Mouse (Mus musculus): ENCODE data around the gene Vmn2r1. TPM values are rescaled to one million over a fixed set of nuclear protein-coding genes. Genes with fewer than 3 reads are reported as not detected.

Vmn2r1 gene
- polyA plus RNA-seq (2011; ENCODE audit: insufficient read length, low read depth, missing spikeins): 0.12 and 0.21 TPM in 2 replicates

DNA sequence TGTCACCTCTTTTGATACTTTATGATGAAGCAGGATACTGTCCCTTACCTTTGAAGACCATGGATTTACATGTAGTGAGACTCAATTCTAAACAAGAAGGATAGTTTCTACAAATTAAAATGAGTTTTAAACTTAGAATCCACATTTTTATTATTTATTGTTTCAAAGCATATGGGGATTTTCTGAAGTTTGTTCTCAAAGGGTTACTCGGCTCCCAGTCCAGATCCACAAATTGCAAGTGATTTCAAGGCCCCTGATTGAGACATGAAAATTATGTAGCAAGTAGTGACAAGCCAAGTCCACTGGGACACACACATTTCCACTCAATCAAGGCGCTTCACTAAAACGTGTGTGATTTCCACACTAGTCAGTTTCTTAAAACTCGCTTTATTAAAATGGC is at the start of gene Vmn2r1:
Gene Vmn2r1 (plus strand): TSS at position 301 of the 400 bp plus-strand sequence.
- TF ChIP-seq CTCF (IDR thresholded peaks at IDR 0.05; ENCODE audit: borderline replicate concordance, insufficient read depth, low read length): no peak
- TF ChIP-seq POLR2A (IDR thresholded peaks at IDR 0.05; ENCODE audit: low read depth, low read length): no peak
- H3K27ac ChIP-seq (ENCODE audit: insufficient read depth, low read length): no peak within 1 kb of the TSS
- H3K4me3 ChIP-seq (ENCODE audit: insufficient read depth, low read length): no peak within 1 kb of the TSS
- H3K4me1 ChIP-seq (ENCODE audit: control insufficient read depth, insufficient read depth, low read length): no peaks in the 10 kb centered on the region

DNA sequence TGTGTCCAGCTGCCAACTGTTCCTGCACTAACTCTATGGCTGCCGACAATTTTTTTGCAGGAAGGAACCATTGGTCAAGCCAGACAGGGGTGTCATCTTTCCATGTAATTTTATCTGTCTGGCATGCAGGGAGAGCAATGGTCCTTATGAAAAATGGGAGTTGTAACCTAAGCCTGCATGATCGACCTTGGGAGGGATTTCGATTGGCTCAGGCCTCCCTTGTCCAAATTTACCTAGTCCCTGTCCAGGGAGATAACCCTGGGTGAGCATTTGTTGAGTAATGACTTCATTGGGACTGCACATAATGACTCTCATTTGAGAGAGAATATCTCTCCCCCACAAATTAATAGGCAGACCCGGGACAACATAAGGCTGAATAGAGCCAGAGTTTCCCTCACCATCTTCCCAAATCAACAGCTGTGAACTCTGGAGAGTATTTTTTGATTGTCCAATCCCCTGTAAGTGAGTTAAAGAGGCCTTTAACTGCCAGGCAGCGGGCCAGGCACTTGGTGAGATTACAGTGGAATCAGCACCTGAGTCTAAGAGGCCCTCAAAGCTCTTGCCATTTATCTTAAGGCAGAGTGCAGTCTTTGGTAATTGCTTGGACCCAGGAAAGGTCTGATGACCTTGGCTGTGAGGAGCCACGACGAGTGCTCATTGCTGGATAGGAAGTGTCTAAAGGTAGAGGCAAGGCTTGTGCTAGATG is 43.1 kb upstream of the Vmn2r1 start:
- H3K27ac ChIP-seq (ENCODE audit: insufficient read depth, low read length): no peak overlapping the region
- no peaks in the 10 kb centered on the region for H3K4me1 ChIP-seq (ENCODE audit: control insufficient read depth, insufficient read depth, low read length)
- TF ChIP-seq POLR2A (IDR thresholded peaks at IDR 0.05; ENCODE audit: low read depth, low read length) (no peak), CTCF (IDR thresholded peaks at IDR 0.05; ENCODE audit: borderline replicate concordance, insufficient read depth, low read length) (no peak)
- no peak overlapping the region for H3K4me3 ChIP-seq (ENCODE audit: insufficient read depth, low read length)

DNA sequence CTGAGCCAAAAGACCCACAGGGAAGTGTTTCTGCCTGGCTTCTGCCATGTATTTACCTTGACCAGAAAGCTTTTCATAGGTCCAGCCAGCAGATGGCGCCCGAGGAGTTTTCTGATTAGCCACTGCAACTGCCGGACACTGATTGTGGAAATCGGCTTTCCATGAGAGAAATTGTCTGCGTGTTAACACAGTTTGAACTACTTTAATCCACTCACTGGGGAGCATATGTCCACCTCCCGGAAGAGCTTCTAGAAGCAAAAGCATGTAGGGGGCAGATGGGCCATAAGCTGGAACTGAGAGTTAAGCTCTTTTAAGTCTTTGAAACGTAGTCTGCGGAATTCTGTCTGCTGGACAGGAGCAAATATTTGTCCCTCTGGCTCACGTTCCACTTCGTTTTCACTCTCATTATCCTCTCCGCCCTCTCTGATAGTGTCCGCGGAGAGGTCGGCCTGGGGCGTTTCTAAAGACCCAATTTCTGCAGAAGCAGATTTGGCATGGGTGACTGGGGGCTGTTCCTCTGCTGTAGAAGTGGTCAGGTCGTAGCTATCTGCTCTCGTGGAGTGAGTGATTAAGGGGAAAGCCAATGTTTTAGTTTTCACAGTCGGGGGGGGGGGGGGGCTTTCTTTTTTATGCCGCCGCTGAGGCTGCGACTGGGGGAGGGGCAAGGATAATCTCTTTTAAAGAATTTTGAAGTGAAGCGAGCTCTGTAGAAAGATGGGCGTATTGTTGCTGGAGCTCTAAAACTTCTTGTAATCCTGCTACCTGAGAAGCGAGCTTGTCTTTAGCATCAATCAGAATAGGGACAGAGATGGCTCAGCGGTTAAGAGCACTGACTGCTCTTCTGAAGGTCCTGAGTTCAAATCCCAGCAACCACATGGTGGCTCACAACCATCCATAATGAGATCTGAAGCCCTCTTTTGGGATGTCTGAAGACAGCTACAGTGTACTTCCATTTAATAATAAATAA is 41.2 kb upstream of the Vmn2r1 start:
- H3K27ac ChIP-seq (ENCODE audit: insufficient read depth, low read length): no peak overlapping the region
- TF ChIP-seq CTCF (IDR thresholded peaks at IDR 0.05; ENCODE audit: borderline replicate concordance, insufficient read depth, low read length) (no peak), POLR2A (IDR thresholded peaks at IDR 0.05; ENCODE audit: low read depth, low read length) (no peak)
- no peaks in the 10 kb centered on the region for H3K4me1 ChIP-seq (ENCODE audit: control insufficient read depth, insufficient read depth, low read length)
- peak overlapping the region; percentile 45 for H3K4me3 ChIP-seq (ENCODE audit: insufficient read depth, low read length)

DNA sequence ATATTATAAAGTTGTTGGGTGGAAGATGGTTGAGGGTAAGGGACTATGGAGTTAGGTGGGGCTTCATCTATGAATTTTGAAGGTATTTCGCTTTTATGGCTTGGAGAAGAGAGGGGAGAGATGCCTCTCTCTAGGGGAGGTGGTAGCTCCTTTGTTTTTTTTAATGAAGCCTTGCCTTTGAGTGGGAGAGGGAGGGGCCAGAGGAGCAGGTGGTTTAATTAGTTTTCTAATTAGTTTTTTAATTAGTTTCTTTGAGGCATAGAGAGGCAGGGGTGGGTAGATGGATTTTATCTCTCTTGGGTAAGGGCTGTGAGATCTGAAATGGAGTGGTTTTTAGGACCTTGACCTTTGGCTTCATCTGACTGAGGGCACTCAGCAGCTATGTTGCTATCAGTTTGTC is 31.4 kb downstream of the Vmn2r1 start:
- Histone ChIP-seq H3K27ac (ENCODE audit: insufficient read depth, low read length) (no peak overlapping the region), H3K4me3 (ENCODE audit: insufficient read depth, low read length) (no peak overlapping the region), H3K4me1 (ENCODE audit: control insufficient read depth, insufficient read depth, low read length) (no peaks in the 10 kb centered on the region)
- no peak for TF ChIP-seq CTCF (IDR thresholded peaks at IDR 0.05; ENCODE audit: borderline replicate concordance, insufficient read depth, low read length)
- TF ChIP-seq POLR2A (IDR thresholded peaks at IDR 0.05; ENCODE audit: low read depth, low read length): no peak

DNA sequence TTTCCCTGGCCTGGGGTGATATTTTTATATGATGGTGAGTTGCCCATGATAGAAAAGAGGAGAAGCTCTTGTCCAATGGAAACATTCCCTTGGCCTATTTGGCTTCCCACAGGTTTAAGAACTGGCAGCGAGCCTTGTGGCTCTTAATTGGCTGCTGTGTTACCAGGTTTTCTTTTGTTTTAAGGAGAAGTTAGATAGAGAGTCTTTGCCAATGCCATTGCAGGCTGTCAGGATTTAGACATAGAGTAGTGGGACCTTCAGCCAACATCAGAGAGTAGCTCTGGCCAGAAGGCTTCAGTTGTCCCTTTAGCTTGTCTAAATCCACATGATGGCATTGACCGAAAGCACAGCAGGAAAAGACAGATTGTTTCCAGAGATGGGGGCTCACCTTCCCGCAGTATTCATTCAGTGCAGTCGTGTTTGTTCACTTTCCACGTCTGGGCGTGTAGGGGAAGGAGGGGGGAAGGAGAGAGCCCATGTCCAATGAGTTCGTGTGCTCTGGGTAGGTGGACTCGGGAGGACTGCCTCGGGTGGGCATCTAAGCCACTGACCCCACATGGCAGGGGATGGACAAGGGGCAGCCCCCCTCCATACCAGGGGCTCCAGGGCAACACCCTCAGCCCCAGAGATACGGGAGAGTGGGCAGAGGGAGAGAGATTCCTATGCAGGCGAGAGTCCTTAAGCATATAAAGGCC is 32.2 kb downstream of the Vmn2r1 start:
- no peak overlapping the region for H3K4me3 ChIP-seq (ENCODE audit: insufficient read depth, low read length)
- H3K27ac ChIP-seq (ENCODE audit: insufficient read depth, low read length): no peak overlapping the region
- TF ChIP-seq CTCF (IDR thresholded peaks at IDR 0.05; ENCODE audit: borderline replicate concordance, insufficient read depth, low read length) (no peak), POLR2A (IDR thresholded peaks at IDR 0.05; ENCODE audit: low read depth, low read length) (no peak)
- no peaks in the 10 kb centered on the region for H3K4me1 ChIP-seq (ENCODE audit: control insufficient read depth, insufficient read depth, low read length)

DNA sequence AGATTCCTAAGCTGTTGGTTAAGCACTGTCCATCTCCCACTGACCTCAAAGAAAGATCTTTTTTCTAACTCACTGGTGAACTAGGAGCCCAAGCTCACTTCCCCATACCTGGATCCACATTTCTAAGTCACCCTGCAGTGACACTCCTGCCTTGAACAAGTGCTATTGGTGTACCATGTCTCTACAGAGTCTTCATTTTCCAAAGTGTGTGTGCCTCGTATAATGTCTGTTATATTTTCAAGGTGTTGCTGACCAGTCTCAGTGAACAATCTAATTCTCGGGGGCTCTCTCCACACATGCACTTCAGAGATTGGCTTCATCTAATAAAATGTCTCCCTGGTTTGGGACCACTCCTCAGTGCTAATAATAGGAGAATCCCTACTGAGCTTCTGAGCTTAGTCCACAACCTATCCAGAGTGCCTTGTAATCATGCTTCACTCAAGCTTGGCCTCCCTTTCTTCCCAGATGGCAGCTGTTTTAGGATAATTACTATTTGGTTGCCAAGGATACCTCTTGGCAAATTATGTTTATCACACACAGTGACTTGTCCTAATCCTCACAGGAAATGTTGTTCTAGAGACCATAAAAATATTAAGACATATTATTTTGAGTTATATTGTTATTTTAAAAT is 60.6 kb downstream of the Vmn2r1 start, which contains the start of gene Vmn2r2:
Gene Vmn2r2 (minus strand): TSS at position 51 of the 631 bp plus-strand sequence.
- Histone ChIP-seq H3K4me3 (ENCODE audit: insufficient read depth, low read length) (no peak within 1 kb of the TSS), H3K27ac (ENCODE audit: insufficient read depth, low read length) (no peak within 1 kb of the TSS), H3K4me1 (ENCODE audit: control insufficient read depth, insufficient read depth, low read length) (no peaks in the 10 kb centered on the region)
- no peak for TF ChIP-seq POLR2A (IDR thresholded peaks at IDR 0.05; ENCODE audit: low read depth, low read length)
- TF ChIP-seq CTCF (IDR thresholded peaks at IDR 0.05; ENCODE audit: borderline replicate concordance, insufficient read depth, low read length): no peak

Other genes with a start within 250 kb of the Vmn2r1 start
- 0.51 and 0.87 TPM in 2 replicates for gene Plch1, start 182.1 kb upstream of the Vmn2r1 start, polyA plus RNA-seq (2011; ENCODE audit: insufficient read length, low read depth, missing spikeins)
- gene E130311K13Rik, start 152.1 kb upstream of the Vmn2r1 start, polyA plus RNA-seq (2011; ENCODE audit: insufficient read length, low read depth, missing spikeins): 7.5 and 10.2 TPM in 2 replicates
- 25.6 and 29.8 TPM in 2 replicates for gene Slc33a1, start 116.8 kb upstream of the Vmn2r1 start, polyA plus RNA-seq (2011; ENCODE audit: insufficient read length, low read depth, missing spikeins)
- gene Gmps, start 105.4 kb upstream of the Vmn2r1 start, polyA plus RNA-seq (2011; ENCODE audit: insufficient read length, low read depth, missing spikeins): 23.0 and 24.9 TPM in 2 replicates
- not detected in 2 replicates for gene Vmn2r2, start 60.4 kb downstream of the Vmn2r1 start, polyA plus RNA-seq (2011; ENCODE audit: insufficient read length, low read depth, missing spikeins)
- 0.08 TPM in 1 of 2 replicates, not detected in the other for gene Vmn2r3, start 208.2 kb downstream of the Vmn2r1 start, polyA plus RNA-seq (2011; ENCODE audit: insufficient read length, low read depth, missing spikeins)

All from embryonic fibroblast, embryonic 13.5 days (primary cell).